Mouse (Mus musculus) adrenal gland, postnatal 10 days (tissue): Measurements from ENCODE around the gene Tmem86a. TPM values are rescaled to one million over a fixed set of nuclear protein-coding genes. Genes with fewer than 3 reads are reported as not detected.

Experiments used
- DNase-seq: peaks from one replicate; pipeline ENCODE4 v3.0.0; 2021; ENCODE audit warnings: mixed read lengths
- microRNA-seq: library from miRNA; unstranded; fragments of <30 nt; microRNA quantifications from one replicate; pipeline ENCODE4 v1.2.0, GENCODE M21; 2021
- total RNA-seq, 2 experiments: library from RNA; stranded (reverse); gene quantifications; 2 replicates each; pipeline ENCODE4 v1.2.3; 2021

Tmem86a gene
- total RNA-seq, 2 experiments from 2014 or later, result 27.0 to 32.5 TPM

- no peak for DNase-seq
Measured at GRCm38 (mm10) chr7:47076193-47076592, 25.8 kb downstream of the Tmem86a start.

DNA sequence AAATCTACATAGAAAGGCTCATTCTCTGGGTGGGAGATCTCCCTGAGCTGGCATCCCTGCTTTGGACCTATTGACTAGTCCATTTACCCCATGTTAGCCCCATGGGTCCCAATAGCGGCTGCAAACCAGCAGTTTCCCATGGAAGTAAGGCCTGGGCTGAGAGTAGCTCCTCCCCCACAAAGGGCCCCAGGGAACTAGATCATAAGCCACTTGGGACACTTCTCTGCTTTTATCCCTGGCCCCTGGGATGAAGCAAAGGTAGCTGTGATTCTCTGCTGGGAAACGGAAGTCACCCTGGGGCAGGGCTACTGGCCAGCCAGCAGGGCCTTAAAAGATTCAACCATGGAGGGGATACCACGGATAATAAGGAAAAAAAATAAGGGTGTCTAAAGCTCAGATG lies 26.3 kb downstream of the Tmem86a start:
- no peak for DNase-seq

GRCm38 (mm10) chr7:47077451-47077850 lies 27.1 kb downstream of the Tmem86a start:
- peak; percentile 44 for DNase-seq

- peak; percentile 47 for DNase-seq
Measured at GRCm38 (mm10) chr7:47080868-47081267, 30.5 kb downstream of the Tmem86a start.

- peak; percentile 87 for DNase-seq
Measured at GRCm38 (mm10) chr7:47081277-47081676, 30.9 kb downstream of the Tmem86a start.

GRCm38 (mm10) chr7:47085075-47085474 lies 34.7 kb downstream of the Tmem86a start:
- DNase-seq, result no peak

- DNase-seq, result no peak
Measured at GRCm38 (mm10) chr7:47093935-47094334, 43.5 kb downstream of the Tmem86a start.

- no peak for DNase-seq
Measured at GRCm38 (mm10) chr7:47094969-47095368, 44.6 kb downstream of the Tmem86a start.

GRCm38 (mm10) chr7:47098044-47098443 lies 47.6 kb downstream of the Tmem86a start:
- no peak for DNase-seq

- no peak for DNase-seq
Measured at GRCm38 (mm10) chr7:47099306-47099705, 48.9 kb downstream of the Tmem86a start.

DNA sequence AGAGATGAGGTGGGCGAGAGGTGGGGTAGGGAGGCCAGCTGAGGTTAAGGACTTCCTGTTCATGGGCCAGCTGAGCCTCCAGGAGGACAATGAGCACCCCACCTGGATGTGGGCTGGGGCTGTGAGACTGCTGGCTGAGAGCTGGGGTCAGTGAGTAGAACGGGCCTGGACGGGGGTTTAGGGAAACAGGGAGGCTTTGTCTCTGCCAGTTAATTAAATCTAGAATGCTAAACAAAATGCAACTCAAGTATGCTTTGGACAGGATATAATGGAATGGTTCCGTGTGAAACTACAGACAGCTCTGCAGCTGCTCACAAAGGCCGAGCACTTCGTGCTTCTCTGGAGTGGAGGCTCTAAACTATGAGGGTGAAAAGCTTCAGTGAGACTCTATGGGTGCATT lies 50.2 kb downstream of the Tmem86a start:
- DNase-seq, result no peak

DNA sequence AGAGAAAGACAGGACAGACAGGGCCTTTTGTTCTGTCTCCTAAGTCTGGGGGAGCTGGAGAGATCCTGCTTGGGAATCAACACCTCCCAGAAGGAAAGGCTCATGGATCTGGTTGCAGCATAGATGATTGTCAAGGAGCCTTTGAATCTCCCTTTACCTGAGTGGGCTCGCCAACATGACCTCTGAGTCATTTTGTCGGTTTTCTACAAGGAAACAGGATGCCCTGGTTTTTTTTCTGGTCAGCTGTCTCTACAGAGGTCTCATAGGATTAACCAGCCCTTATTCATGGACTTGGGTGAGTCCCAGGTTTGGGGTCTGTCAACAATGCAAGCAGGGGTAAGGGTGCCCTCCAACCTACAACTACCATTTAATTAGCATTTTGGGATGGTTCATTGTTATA lies 52.6 kb downstream of the Tmem86a start:
- no peak for DNase-seq

DNA sequence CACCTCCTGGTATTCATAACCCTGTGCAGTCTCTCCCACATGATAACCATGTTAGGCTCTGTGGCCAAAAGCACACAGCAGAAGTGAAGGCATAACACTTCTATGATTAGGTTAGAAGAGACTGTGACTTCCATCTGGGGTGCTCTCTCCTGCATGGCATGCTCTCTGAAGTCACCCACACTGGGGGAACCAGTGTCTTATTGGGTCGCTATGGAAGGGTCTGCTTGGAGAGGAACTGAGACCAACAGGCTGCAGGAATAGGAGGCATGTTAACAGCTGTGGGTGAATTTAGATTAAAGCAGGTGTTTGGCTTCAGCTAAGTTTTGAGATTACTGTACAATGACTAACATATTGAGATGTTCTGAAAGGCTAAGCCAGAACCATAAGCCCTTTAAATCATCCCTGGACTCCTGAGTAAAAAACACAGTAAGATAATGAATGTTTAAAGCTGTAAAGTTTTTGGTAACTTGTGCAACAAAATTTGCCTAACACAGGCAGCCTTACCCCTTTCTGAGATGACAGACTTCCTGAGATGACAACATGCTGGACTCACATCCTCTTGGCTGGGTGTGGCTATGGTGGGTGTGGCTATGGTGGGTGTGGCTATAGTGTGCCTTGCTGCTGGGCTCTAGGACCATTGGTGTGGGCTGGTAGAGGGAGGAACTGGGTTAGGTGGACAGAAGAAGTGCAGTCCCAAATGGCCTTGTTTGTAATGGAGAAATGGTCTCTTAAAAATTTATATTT lies 53.4 kb downstream of the Tmem86a start:
- no peak for DNase-seq

Small RNAs within 50 kb of the gene (microRNA-seq; reads per million reads assigned to microRNA genes)
- not detected for gene Mir7056

Other genes with a start within 250 kb of the Tmem86a start
- gene Ldha, start 209.1 kb upstream of the Tmem86a start, total RNA-seq, result 100 to 1,000 TPM; 693 to 863 TPM
- not detected for gene Ldhc, start 189.4 kb upstream of the Tmem86a start, total RNA-seq
- gene Tsg101, start 130.6 kb upstream of the Tmem86a start, total RNA-seq, result 10 to 100 TPM; 68.6 to 69.5 TPM
- gene Uevld, start 92.1 kb upstream of the Tmem86a start, total RNA-seq, result 10 to 100 TPM; 22.8 TPM
- gene Gm9999, start 67.0 kb upstream of the Tmem86a start, total RNA-seq, result not detected
- 10 to 100 TPM; 14.4 to 19.3 TPM for gene Spty2d1, start 42.2 kb upstream of the Tmem86a start, total RNA-seq
- gene Ptpn5, start 83.1 kb downstream of the Tmem86a start, total RNA-seq, result 1 to 10 TPM in 1 of 2 experiments, under 1 TPM in 1; 0.81 to 1.5 TPM
- not detected for gene Mrgpra6, start 154.3 kb downstream of the Tmem86a start, total RNA-seq
- not detected for gene Mrgpra9, start 202.2 kb downstream of the Tmem86a start, total RNA-seq